Mouse (Mus musculus): Measurements from ENCODE around the gene Plppr4.

Gene Plppr4

DNA sequence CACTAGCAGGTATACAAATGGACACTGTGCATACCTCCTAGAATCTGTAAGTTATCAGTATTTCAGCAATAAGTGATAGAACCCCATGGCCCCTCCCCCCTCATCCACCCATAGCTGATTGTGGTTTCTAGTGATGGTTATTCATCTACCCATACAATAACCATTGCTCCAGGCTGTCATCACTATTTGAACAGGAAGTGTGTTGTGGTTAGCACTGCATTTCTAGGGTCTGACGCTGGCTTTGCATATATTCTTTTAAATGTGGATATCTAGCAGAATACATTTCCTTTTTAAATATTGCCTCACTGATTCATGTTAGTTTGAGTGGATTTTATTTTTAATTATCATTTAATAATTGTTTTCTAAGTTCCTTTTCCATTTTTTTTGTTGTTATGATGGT, 62.9 kb downstream of the Plppr4 start:
- no peak for DNase-seq (ENCODE audit: inconsistent age in 2 of 2, low spot score in 1 of 2)

DNA sequence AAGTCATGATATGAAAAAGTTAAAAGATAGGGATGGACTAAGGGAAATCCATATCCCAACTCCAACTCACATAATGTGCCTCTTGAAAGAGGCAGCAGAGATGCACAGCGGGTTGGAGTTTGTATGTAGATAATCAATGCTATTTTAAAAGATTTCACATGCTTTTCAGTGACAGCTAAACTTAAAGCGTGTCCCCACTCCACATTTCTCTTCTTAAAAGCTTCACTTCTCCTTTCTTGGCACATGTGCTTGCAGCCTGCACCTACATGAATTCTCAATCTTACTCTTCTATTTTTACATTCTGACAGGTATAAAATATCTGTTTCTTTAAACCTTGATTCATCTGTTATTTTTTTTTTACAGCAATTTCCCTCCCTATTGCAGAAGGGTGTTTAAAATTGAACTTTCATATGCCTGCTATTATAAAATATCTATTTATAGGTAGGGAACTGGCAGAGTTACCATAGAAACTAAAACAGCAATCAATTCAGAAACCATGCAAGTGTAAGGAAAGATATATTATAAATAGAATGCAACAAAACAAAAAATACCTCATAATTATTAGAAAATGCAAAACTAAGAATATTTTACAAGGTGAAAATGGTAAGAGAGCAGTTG, 66.3 kb downstream of the Plppr4 start:
- no peak for DNase-seq (ENCODE audit: inconsistent age in 2 of 2, low spot score in 1 of 2)
